20 mouse cellular contexts compared by ENCODE assay signal in genomic region chr11:98374266-98374665, GRCm38 (mm10). TPM values are rescaled to one million over a fixed set of nuclear protein-coding genes. Genes with fewer than 3 reads are reported as not detected.
A peak's percentile ranks its signal among the peaks of the same experiment; 100 is the strongest.
DNase-seq lines count a peak whose midpoint lies in the region; ATAC-seq lines count a peak whose summit lies in the region.
"Had no signal": no experiment of that assay in that cellular context is flagged by ENCODE, and none has a peak within 500 bp of the region (broad histone marks: within the 10 kb centered on the region; RNA-seq: fewer than 3 reads in every experiment).

No protein-coding gene starts in this region.

- peaks cover 23% of the 10 kb centered on the region for H3K36me3 ChIP-seq in forebrain, embryonic 16.5 days (ENCODE audit: control insufficient read depth, insufficient read depth)
- H3K36me3 ChIP-seq in forebrain, embryonic 13.5 days (ENCODE audit: poor library complexity, severe bottlenecking): peaks cover 51% of the 10 kb centered on the region
- peaks cover 19% of the 10 kb centered on the region for H3K36me3 ChIP-seq in midbrain, embryonic 11.5 days (ENCODE audit: control insufficient read depth, insufficient read depth, low read length)
- H3K36me3 ChIP-seq in midbrain, embryonic 10.5 days: peaks cover 61% of the 10 kb centered on the region
- H3K36me3 ChIP-seq in heart, embryonic 14.5 days (ENCODE audit: control insufficient read depth, insufficient read depth, low read length): peaks cover 56% of the 10 kb centered on the region

- ATAC-seq in forebrain, embryonic 16.5 days: 0 out of 2 replicates have a peak, but pooled peaks have one; percentile 9
- no peak for ATAC-seq in forebrain, embryonic 13.5 days
- ATAC-seq in midbrain, embryonic 11.5 days (ENCODE audit: low FRiP score): no peak
- peak; percentile 57 for ATAC-seq in heart, embryonic 14.5 days (ENCODE audit: insufficient number of reproducible peaks, insufficient read depth, low FRiP score, low read depth)
- ATAC-seq: hindbrain, postnatal 0 days had no signal

- H3K4me3 ChIP-seq in forebrain, embryonic 16.5 days (replicated peaks; ENCODE audit: low read length): no peak overlapping the region
- H3K4me3 ChIP-seq in forebrain, embryonic 13.5 days: no peak overlapping the region
- no peak overlapping the region for H3K4me3 ChIP-seq in midbrain, embryonic 11.5 days (ENCODE audit: low read depth, low read length)
- H3K4me3 ChIP-seq in midbrain, embryonic 10.5 days: no peak overlapping the region
- H3K4me3 ChIP-seq in heart, embryonic 14.5 days (ENCODE audit: control insufficient read depth in 1 of 2, insufficient read depth in 1 of 2, low read depth in 1 of 2, low read length in 2 of 2): no peak overlapping the region
- H3K4me3 ChIP-seq: erythroblast, embryonic 14.5 days; left cerebral cortex, adult 2 months; neural tube, embryonic 13.5 days had no signal

- peak; percentile 44 for DNase-seq in midbrain, embryonic 11.5 days (ENCODE audit: low spot score, missing footprints)
- DNase-seq in midbrain, embryonic 10.5 days (ENCODE audit: low spot score): no peak
- DNase-seq in yolk sac, embryonic 10.5 days (ENCODE audit: low spot score): no peak
- no peak for DNase-seq in frontal cortex, postnatal 10 days (ENCODE audit: low spot score in 2 of 2)
- DNase-seq: adrenal gland, adult 2 months; cerebellum, adult 11 months; kidney, adult 11 months; lung, postnatal 10 days; right cerebral cortex, postnatal 14 days; thymus, postnatal 14 days had no signal

- H3K4me2 ChIP-seq in forebrain, embryonic 16.5 days (ENCODE audit: low read length): no peak overlapping the region
- H3K4me2 ChIP-seq in forebrain, embryonic 13.5 days: no peak overlapping the region
- no peak overlapping the region for H3K4me2 ChIP-seq in midbrain, embryonic 11.5 days
- H3K4me2 ChIP-seq in heart, embryonic 14.5 days (ENCODE audit: low read length): no peak overlapping the region
- H3K4me2 ChIP-seq: neural tube, embryonic 13.5 days had no signal

- peaks cover 25% of the 10 kb centered on the region for H3K4me1 ChIP-seq in forebrain, embryonic 16.5 days (replicated peaks; ENCODE audit: control insufficient read depth, insufficient read depth, low read length)
- H3K4me1 ChIP-seq in forebrain, embryonic 13.5 days: peaks cover 22% of the 10 kb centered on the region
- peaks cover 21% of the 10 kb centered on the region for H3K4me1 ChIP-seq in midbrain, embryonic 11.5 days (ENCODE audit: control insufficient read depth, insufficient read depth, low read length)
- H3K4me1 ChIP-seq in midbrain, embryonic 10.5 days: peaks cover 41% of the 10 kb centered on the region
- peaks cover 56 to 84% of the 10 kb centered on the region in 2 experiments for H3K4me1 ChIP-seq in heart, embryonic 14.5 days (ENCODE audit: control insufficient read depth in 2 of 2, insufficient read depth in 2 of 2, low read length in 2 of 2)

- no peaks in the 10 kb centered on the region for H3K27me3 ChIP-seq in forebrain, embryonic 16.5 days (replicated peaks; ENCODE audit: control insufficient read depth, insufficient read depth, low read length)
- no peaks in the 10 kb centered on the region for H3K27me3 ChIP-seq in forebrain, embryonic 13.5 days
- H3K27me3 ChIP-seq in midbrain, embryonic 11.5 days (ENCODE audit: control insufficient read depth, insufficient read depth, low read length): no peaks in the 10 kb centered on the region
- H3K27me3 ChIP-seq in midbrain, embryonic 10.5 days (ENCODE audit: low read depth, poor library complexity, severe bottlenecking): no peaks in the 10 kb centered on the region
- no peaks in the 10 kb centered on the region for H3K27me3 ChIP-seq in heart, embryonic 14.5 days (ENCODE audit: control insufficient read depth, insufficient read depth, low read length)
- H3K27me3 ChIP-seq: neural tube, embryonic 13.5 days had no signal

- H3K9me3 ChIP-seq in forebrain, embryonic 16.5 days (ENCODE audit: control insufficient read depth, low read length): no peaks in the 10 kb centered on the region
- H3K9me3 ChIP-seq in forebrain, embryonic 13.5 days (replicated peaks): no peaks in the 10 kb centered on the region
- no peaks in the 10 kb centered on the region for H3K9me3 ChIP-seq in midbrain, embryonic 11.5 days (ENCODE audit: control insufficient read depth, low read length)
- H3K9me3 ChIP-seq in midbrain, embryonic 10.5 days (replicated peaks): no peaks in the 10 kb centered on the region
- H3K9me3 ChIP-seq in heart, embryonic 14.5 days (ENCODE audit: control insufficient read depth, low read length): no peaks in the 10 kb centered on the region
- H3K9me3 ChIP-seq: neural tube, embryonic 13.5 days had no signal

- WGBS in forebrain, embryonic 16.5 days: 70% methylated on average over 8 of the region's 8 CpGs
- WGBS in forebrain, embryonic 13.5 days: 79% methylated on average over 8 of the region's 8 CpGs
- WGBS in midbrain, embryonic 11.5 days: 85% methylated on average over 8 of the region's 8 CpGs
- 90% methylated on average over 8 of the region's 8 CpGs for WGBS in midbrain, embryonic 10.5 days
- WGBS in heart, embryonic 14.5 days: 36% methylated on average over 8 of the region's 8 CpGs

- peak overlapping the region; percentile 39 for H3K27ac ChIP-seq in forebrain, embryonic 16.5 days (ENCODE audit: low read length)
- no peak overlapping the region for H3K27ac ChIP-seq in forebrain, embryonic 13.5 days
- H3K27ac ChIP-seq in midbrain, embryonic 11.5 days (ENCODE audit: low read depth, low read length): no peak overlapping the region
- H3K27ac ChIP-seq in midbrain, embryonic 10.5 days (replicated peaks): no peak overlapping the region
- peak overlapping the region; percentile 81 to 82 for H3K27ac ChIP-seq in heart, embryonic 14.5 days (replicated peaks in 1 of 2; ENCODE audit: control insufficient read depth in 1 of 2, insufficient read depth in 1 of 2, low read depth in 2 of 2, low read length in 2 of 2)
- H3K27ac ChIP-seq: hindbrain, postnatal 0 days; kidney, postnatal 0 days; left cerebral cortex, adult 2 months; liver, embryonic 14.5 days; neural tube, embryonic 13.5 days; stomach, postnatal 0 days had no signal

- H3K9ac ChIP-seq in forebrain, embryonic 16.5 days (replicated peaks; ENCODE audit: low read depth, low read length): no peak overlapping the region
- H3K9ac ChIP-seq in forebrain, embryonic 13.5 days: no peak overlapping the region
- no peak overlapping the region for H3K9ac ChIP-seq in midbrain, embryonic 11.5 days (ENCODE audit: low read length)
- peak overlapping the region; percentile 50; the same call in 1 of the 2 replicates for H3K9ac ChIP-seq in heart, embryonic 14.5 days (ENCODE audit: low read length)
- H3K9ac ChIP-seq: liver, embryonic 14.5 days had no signal

RNA-seq across cellular contexts. Expression of gene Tcap, which starts 9.3 kb away (rescaled TPM):
- 0.23 and 0.26 TPM in 2 replicates for polyA plus RNA-seq in forebrain, embryonic 16.5 days (2015; fragmentation: Nextera tagmentation; extraction: Ambion mirVana)
- 0.18 and 0.19 TPM in 2 replicates for polyA plus RNA-seq in forebrain, embryonic 13.5 days (2015; fragmentation: Nextera tagmentation; extraction: Ambion mirVana)
- not detected in 2 replicates for polyA plus RNA-seq in midbrain, embryonic 11.5 days (2014; fragmentation: Nextera tagmentation; extraction: Ambion mirVana)
- polyA plus RNA-seq in midbrain, embryonic 10.5 days (2016; fragmentation: Nextera tagmentation; extraction: Ambion mirVana): 0.19 TPM in 1 of 2 replicates, not detected in the other
- 169 and 178 TPM in 2 replicates for polyA plus RNA-seq in heart, embryonic 14.5 days (2014; fragmentation: Nextera tagmentation; extraction: Ambion mirVana)
- polyA plus RNA-seq: erythroblast, embryonic 14.5 days; hindbrain, postnatal 0 days had no signal

RNA-seq across cellular contexts. Expression of gene Pnmt, which starts 12.0 kb away (rescaled TPM):
- 0.21 and 0.86 TPM in 2 replicates for polyA plus RNA-seq in forebrain, embryonic 16.5 days (2015; fragmentation: Nextera tagmentation; extraction: Ambion mirVana)
- polyA plus RNA-seq in forebrain, embryonic 13.5 days (2015; fragmentation: Nextera tagmentation; extraction: Ambion mirVana): 0.35 TPM in 1 of 2 replicates, not detected in the other
- polyA plus RNA-seq in midbrain, embryonic 11.5 days (2014; fragmentation: Nextera tagmentation; extraction: Ambion mirVana): not detected in 2 replicates
- not detected in 2 replicates for polyA plus RNA-seq in midbrain, embryonic 10.5 days (2016; fragmentation: Nextera tagmentation; extraction: Ambion mirVana)
- 0.70 and 0.86 TPM in 2 replicates for polyA plus RNA-seq in heart, embryonic 14.5 days (2014; fragmentation: Nextera tagmentation; extraction: Ambion mirVana)
- polyA plus RNA-seq: erythroblast, embryonic 14.5 days; liver, embryonic 14.5 days; stomach, postnatal 0 days had no signal

RNA-seq across cellular contexts. Expression of gene Stard3, which starts 16.1 kb away (rescaled TPM):
- 52.8 and 56.3 TPM in 2 replicates for polyA plus RNA-seq in forebrain, embryonic 16.5 days (2015; fragmentation: Nextera tagmentation; extraction: Ambion mirVana)
- polyA plus RNA-seq in forebrain, embryonic 13.5 days (2015; fragmentation: Nextera tagmentation; extraction: Ambion mirVana): 44.0 and 45.5 TPM in 2 replicates
- polyA plus RNA-seq in midbrain, embryonic 11.5 days (2014; fragmentation: Nextera tagmentation; extraction: Ambion mirVana): 39.7 and 41.5 TPM in 2 replicates
- 54.5 and 55.6 TPM in 2 replicates for polyA plus RNA-seq in midbrain, embryonic 10.5 days (2016; fragmentation: Nextera tagmentation; extraction: Ambion mirVana)
- polyA plus RNA-seq in heart, embryonic 14.5 days (2014; fragmentation: Nextera tagmentation; extraction: Ambion mirVana): 33.1 and 35.4 TPM in 2 replicates

RNA-seq across cellular contexts. Expression of gene Pgap3, which starts 26.0 kb away (rescaled TPM):
- 7.4 and 9.4 TPM in 2 replicates for polyA plus RNA-seq in forebrain, embryonic 16.5 days (2015; fragmentation: Nextera tagmentation; extraction: Ambion mirVana)
- polyA plus RNA-seq in forebrain, embryonic 13.5 days (2015; fragmentation: Nextera tagmentation; extraction: Ambion mirVana): 6.7 and 9.2 TPM in 2 replicates
- 5.6 and 5.7 TPM in 2 replicates for polyA plus RNA-seq in midbrain, embryonic 11.5 days (2014; fragmentation: Nextera tagmentation; extraction: Ambion mirVana)
- 8.8 and 10.1 TPM in 2 replicates for polyA plus RNA-seq in midbrain, embryonic 10.5 days (2016; fragmentation: Nextera tagmentation; extraction: Ambion mirVana)
- 14.2 and 15.5 TPM in 2 replicates for polyA plus RNA-seq in heart, embryonic 14.5 days (2014; fragmentation: Nextera tagmentation; extraction: Ambion mirVana)

RNA-seq across cellular contexts. Expression of gene Ppp1r1b, which starts 26.1 kb away (rescaled TPM):
- polyA plus RNA-seq in forebrain, embryonic 16.5 days (2015; fragmentation: Nextera tagmentation; extraction: Ambion mirVana): 69.7 and 72.4 TPM in 2 replicates
- polyA plus RNA-seq in forebrain, embryonic 13.5 days (2015; fragmentation: Nextera tagmentation; extraction: Ambion mirVana): 14.6 and 20.0 TPM in 2 replicates
- polyA plus RNA-seq in midbrain, embryonic 11.5 days (2014; fragmentation: Nextera tagmentation; extraction: Ambion mirVana): 0.78 and 0.91 TPM in 2 replicates
- 1.0 and 1.6 TPM in 2 replicates for polyA plus RNA-seq in midbrain, embryonic 10.5 days (2016; fragmentation: Nextera tagmentation; extraction: Ambion mirVana)
- 42.2 and 48.3 TPM in 2 replicates for polyA plus RNA-seq in heart, embryonic 14.5 days (2014; fragmentation: Nextera tagmentation; extraction: Ambion mirVana)

Comparison
In these comparisons a context has a peak if more than half of its experiments do, and no peak if none do; other contexts are left out.
1. ATAC-seq: peak in forebrain, embryonic 16.5 days (single experiment) and heart, embryonic 14.5 days (single experiment); none in forebrain, embryonic 13.5 days (single experiment) and midbrain, embryonic 11.5 days (single experiment).
2. H3K27ac ChIP-seq: peak in forebrain, embryonic 16.5 days (single experiment) and heart, embryonic 14.5 days (2 of 2); none in forebrain, embryonic 13.5 days (single experiment), midbrain, embryonic 11.5 days (single experiment) and midbrain, embryonic 10.5 days (single experiment).
3. RNA of gene Tcap, which starts 9.3 kb away (polyA plus RNA-seq): 169 to 178 TPM in heart, embryonic 14.5 days; 0.23 to 0.26 TPM in forebrain, embryonic 16.5 days, 0.18 to 0.19 TPM in forebrain, embryonic 13.5 days, 0.19 TPM in midbrain, embryonic 10.5 days and not detected in midbrain, embryonic 11.5 days; every median in the first group is over 100 times any median in the second.